Mouse (Mus musculus) layer of hippocampus, postnatal 14 days (tissue): ENCODE measurements around the gene Hbb-bh1. TPM values are rescaled to one million over a fixed set of nuclear protein-coding genes. Genes with fewer than 3 reads are reported as not detected.
A peak's percentile ranks its signal among the peaks of the same experiment; 100 is the strongest.
"Not testable (repeated sequence)": the region's sequence is repeated elsewhere in the genome, so short reads cannot be mapped to it uniquely, and the experiment has no call there.

Experiments
- DNase-seq, 2 experiments: peaks; one replicate each; pipeline ENCODE4 v3.0.0; 2021 to 2022; ENCODE audit warnings: low spot score in 2 of 2, mixed read lengths in 1 of 2
- long read RNA-seq, 2 experiments: library from polyadenylated mRNA; stranded (forward); transcript quantifications; one replicate each; pipeline ENCODE4 v2.0.0; 2021
- total RNA-seq, 2 experiments: library from RNA; stranded (reverse); gene quantifications; 2 replicates each; pipeline ENCODE4 v1.2.3; 2021

Gene Hbb-bh1
- total RNA-seq: not detected
- long read RNA-seq, experiment 1: 0 reads
- long read RNA-seq, experiment 2: 0 reads

- DNase-seq: no peak
These were observed at the start of gene Hbb-bh1 for GRCm38 (mm10) chr7:103843034-103843433. TSS of gene Hbb-bh1 (minus strand) at chr7:103843164.

GRCm38 (mm10) chr7:103886152-103886551, 43.2 kb upstream of the Hbb-bh1 start, which contains the start of gene Olfr66:
TSS of gene Olfr66 (minus strand) at chr7:103886252.
- no peak for DNase-seq

GRCm38 (mm10) chr7:103877093-103877492, 34.1 kb upstream of the Hbb-bh1 start:
- DNase-seq: no peak

- no peak for DNase-seq
These were observed 31.5 kb upstream of the Hbb-bh1 start for GRCm38 (mm10) chr7:103874451-103874850.

- DNase-seq: peak in 1 of 2 experiments; percentile 15
These were observed 30.1 kb upstream of the Hbb-bh1 start for GRCm38 (mm10) chr7:103873064-103873463.

GRCm38 (mm10) chr7:103870667-103871066, 27.7 kb upstream of the Hbb-bh1 start:
- DNase-seq: no peak

GRCm38 (mm10) chr7:103865716-103866115, 22.8 kb upstream of the Hbb-bh1 start:
- no peak for DNase-seq

GRCm38 (mm10) chr7:103861531-103861930, 18.6 kb upstream of the Hbb-bh1 start:
- no peak for DNase-seq

- DNase-seq: no peak
These were observed 17.9 kb upstream of the Hbb-bh1 start for GRCm38 (mm10) chr7:103860855-103861254.

- DNase-seq: no peak
These were observed 16.1 kb upstream of the Hbb-bh1 start for GRCm38 (mm10) chr7:103859076-103859475.

GRCm38 (mm10) chr7:103854669-103855068, 11.7 kb upstream of the Hbb-bh1 start:
- no peak for DNase-seq

GRCm38 (mm10) chr7:103853090-103853489, 10.1 kb upstream of the Hbb-bh1 start, which contains the start of gene Hbb-y:
TSS of gene Hbb-y (minus strand) at chr7:103853216.
- no peak for DNase-seq

- no peak for DNase-seq
These were observed 1.8 kb upstream of the Hbb-bh1 start for GRCm38 (mm10) chr7:103844525-103845325.

- DNase-seq: no peak
These were observed 2.7 kb downstream of the Hbb-bh1 start, which contains the start of gene Hbb-bh2 for GRCm38 (mm10) chr7:103840268-103840667. TSS of gene Hbb-bh2 (minus strand) at chr7:103840520.

- DNase-seq: no peak
These were observed 15.2 kb downstream of the Hbb-bh1 start, which contains the start of gene Hbb-bs for GRCm38 (mm10) chr7:103827808-103828207. TSS of gene Hbb-bs (minus strand) at chr7:103828096.

- DNase-seq: not testable (repeated sequence)
These were observed 15.8 kb downstream of the Hbb-bh1 start for GRCm38 (mm10) chr7:103827139-103827538.

GRCm38 (mm10) chr7:103826255-103826887, 16.6 kb downstream of the Hbb-bh1 start:
- DNase-seq: peak; percentile 3 to 5

GRCm38 (mm10) chr7:103825536-103826254, 17.3 kb downstream of the Hbb-bh1 start:
- DNase-seq: no peak

- DNase-seq: no peak
These were observed 18.4 kb downstream of the Hbb-bh1 start for GRCm38 (mm10) chr7:103824597-103824996.

- DNase-seq: not testable (repeated sequence)
These were observed 27.9 kb downstream of the Hbb-bh1 start for GRCm38 (mm10) chr7:103815085-103815484.

- no peak for DNase-seq
These were observed 29.2 kb downstream of the Hbb-bh1 start, which contains the start of gene Hbb-bt for GRCm38 (mm10) chr7:103813766-103814165. TSS of gene Hbb-bt (minus strand) at chr7:103813996.
